Mouse (Mus musculus): ENCODE results near the gene Shroom1. TPM values are rescaled to one million over a fixed set of nuclear protein-coding genes. Genes with fewer than 3 reads are reported as not detected.

Shroom1 gene
- polyA plus RNA-seq, 1 experiment from 2014 or later: 2.6 TPM

DNA sequence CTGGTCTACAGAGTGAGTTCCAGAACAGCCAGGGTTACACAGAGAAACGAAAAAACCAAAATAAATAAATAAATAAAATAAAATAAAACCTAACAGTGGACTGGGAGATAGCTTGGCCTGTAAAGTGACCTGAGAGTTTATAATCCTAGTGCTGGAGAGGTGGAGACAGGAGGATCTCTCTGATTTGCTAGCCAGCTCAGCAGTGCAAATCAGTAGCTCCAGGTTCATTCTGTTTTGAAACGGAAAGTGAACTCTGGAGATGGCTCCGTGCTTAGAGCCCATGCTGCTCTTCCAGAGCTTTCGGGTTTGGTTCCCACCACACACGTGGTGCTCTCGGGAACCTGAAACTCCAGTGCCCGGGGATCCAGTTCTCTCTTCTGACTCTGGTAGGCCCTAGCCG is 9.0 kb upstream of the Shroom1 start:
- H3K4me2 ChIP-seq: no peak overlapping the region
- H3K9ac ChIP-seq: no peak overlapping the region
- H3K27ac ChIP-seq: peak overlapping the region; percentile 1; the same call in 1 of the 2 replicates
- H3K4me3 ChIP-seq: no peak overlapping the region
- H3K9me3 ChIP-seq (replicated peaks): no peaks in the 10 kb centered on the region
- peaks cover 18% of the 10 kb centered on the region for H3K4me1 ChIP-seq (replicated peaks)
- H3K36me3 ChIP-seq: no peaks in the 10 kb centered on the region
- no peaks in the 10 kb centered on the region for H3K27me3 ChIP-seq
- no peak for ATAC-seq (replicated peaks; ENCODE audit: insufficient number of reproducible peaks, insufficient read depth, low FRiP score, low read depth)
- 84% methylated on average over 8 of the region's 8 CpGs for WGBS

DNA sequence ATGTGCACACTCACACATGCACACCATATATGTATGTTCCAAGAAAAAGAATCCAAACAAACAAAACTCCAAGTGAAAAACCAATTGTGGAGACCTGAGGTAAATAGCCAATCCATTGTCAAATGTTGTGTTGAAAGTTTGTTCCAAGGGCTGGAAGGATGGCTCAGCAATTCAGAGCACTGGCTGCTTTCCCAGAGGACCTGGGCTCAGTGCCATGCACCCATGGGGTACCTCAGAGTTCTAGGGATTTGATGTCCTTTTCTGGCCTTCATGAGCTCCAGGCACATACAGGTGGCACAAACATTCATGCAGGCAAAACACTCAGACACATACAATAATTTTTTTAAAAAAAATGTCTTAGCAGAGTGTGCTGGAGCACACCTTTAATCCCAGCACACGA is 8.5 kb upstream of the Shroom1 start:
- Histone ChIP-seq H3K4me3 (no peak overlapping the region), H3K9me3 (replicated peaks) (no peaks in the 10 kb centered on the region), H3K9ac (no peak overlapping the region), H3K27ac (peak overlapping the region; percentile 31), H3K4me1 (replicated peaks) (peaks cover 18% of the 10 kb centered on the region), H3K4me2 (no peak overlapping the region), H3K27me3 (no peaks in the 10 kb centered on the region), H3K36me3 (no peaks in the 10 kb centered on the region)
- 85% methylated on average over 1 of the region's 1 CpGs for WGBS
- peak; percentile 63; the same call in 1 of the 2 replicates for ATAC-seq (replicated peaks; ENCODE audit: insufficient number of reproducible peaks, insufficient read depth, low FRiP score, low read depth)

DNA sequence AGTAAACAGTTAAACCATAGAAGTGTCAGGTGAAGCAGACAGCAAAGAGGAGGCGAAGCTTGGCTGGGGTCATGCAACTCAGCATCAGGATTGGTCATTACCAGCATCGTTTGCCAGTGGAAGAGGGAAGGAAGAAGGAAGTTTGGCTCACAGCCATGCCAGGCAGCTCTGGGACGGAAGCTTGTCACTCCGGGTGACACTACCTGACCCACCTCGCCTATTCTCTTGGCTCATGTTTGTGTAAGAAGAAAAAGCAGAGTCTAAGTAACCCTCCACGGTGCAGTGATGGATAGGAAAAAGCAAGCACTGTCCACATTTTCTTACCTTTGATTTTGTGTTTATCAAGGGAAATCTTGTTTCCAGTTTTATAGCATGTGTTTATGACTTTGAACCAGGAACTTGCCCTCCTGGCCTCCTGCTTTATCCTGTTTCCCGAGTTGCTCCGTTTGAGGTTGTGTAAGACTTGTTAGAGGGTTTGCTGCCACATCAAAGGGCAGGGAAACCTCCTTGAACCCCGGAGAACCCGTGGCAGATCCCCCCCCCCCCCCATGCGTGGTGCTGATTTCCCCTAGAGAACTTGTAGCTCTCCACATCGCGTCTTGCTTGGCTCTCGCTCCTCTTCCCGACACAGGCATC is 6.8 kb upstream of the Shroom1 start:
- Histone ChIP-seq H3K9ac (no peak overlapping the region), H3K27ac (no peak overlapping the region)

DNA sequence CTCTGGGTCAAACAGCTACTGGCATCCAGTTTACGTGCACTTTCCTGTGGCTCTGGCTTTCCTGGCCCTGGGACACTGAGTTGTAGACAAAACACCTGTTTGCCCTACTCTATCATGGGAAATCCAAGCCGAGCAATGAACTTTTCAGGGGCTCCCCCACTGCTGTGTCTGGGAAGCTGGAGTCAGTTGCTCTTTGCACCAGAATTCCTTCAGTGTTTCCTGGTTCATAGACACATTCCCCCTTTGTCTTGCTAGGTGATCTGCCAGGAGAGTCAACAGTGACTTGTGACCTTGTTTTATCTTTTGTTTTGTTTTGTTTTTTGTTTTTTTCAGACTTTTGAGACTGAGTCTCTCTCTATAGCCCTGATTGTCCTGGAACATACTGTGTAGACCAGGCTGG is 5.6 kb upstream of the Shroom1 start:
- H3K36me3 ChIP-seq: no peaks in the 10 kb centered on the region
- H3K9me3 ChIP-seq (replicated peaks): no peaks in the 10 kb centered on the region
- ATAC-seq (replicated peaks; ENCODE audit: insufficient number of reproducible peaks, insufficient read depth, low FRiP score, low read depth): no peak
- WGBS: 68% methylated on average over 2 of the region's 2 CpGs
- H3K4me1 ChIP-seq (replicated peaks): peaks cover 18% of the 10 kb centered on the region
- H3K27me3 ChIP-seq: no peaks in the 10 kb centered on the region
- H3K27ac ChIP-seq: no peak overlapping the region
- no peak overlapping the region for H3K9ac ChIP-seq
- H3K4me2 ChIP-seq: no peak overlapping the region
- H3K4me3 ChIP-seq: no peak overlapping the region

More for the DNA sequence above, 6.8 kb upstream of the Shroom1 start:
- no peak overlapping the region for H3K4me2 ChIP-seq
- no peak overlapping the region for H3K4me3 ChIP-seq
- WGBS: 35% methylated on average over 15 of the region's 15 CpGs
- no peak for ATAC-seq (replicated peaks; ENCODE audit: insufficient number of reproducible peaks, insufficient read depth, low FRiP score, low read depth)
- no peaks in the 10 kb centered on the region for H3K9me3 ChIP-seq (replicated peaks)
- no peaks in the 10 kb centered on the region for H3K27me3 ChIP-seq
- H3K36me3 ChIP-seq: no peaks in the 10 kb centered on the region
- H3K4me1 ChIP-seq (replicated peaks): peaks cover 18% of the 10 kb centered on the region

DNA sequence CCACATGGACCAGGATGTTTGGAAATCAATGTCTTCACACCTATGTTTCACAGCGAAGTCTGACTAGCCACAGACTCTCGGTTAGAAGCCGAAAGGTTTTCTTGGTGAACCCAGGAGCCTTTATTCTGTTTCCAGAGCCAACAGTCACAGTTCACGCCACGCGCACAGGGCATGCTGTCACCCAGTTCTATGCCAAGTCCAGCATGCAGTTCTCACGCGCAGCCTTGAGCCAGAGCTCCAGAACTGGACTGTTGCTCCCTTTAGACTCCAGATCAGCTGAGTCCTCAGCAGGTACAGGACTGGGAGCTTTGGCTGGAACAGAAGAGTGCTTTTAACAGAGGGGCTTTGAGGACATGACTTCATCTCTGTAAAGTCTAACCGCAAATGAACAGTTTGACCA is 4.6 kb upstream of the Shroom1 start:
- no peaks in the 10 kb centered on the region for H3K27me3 ChIP-seq
- H3K27ac ChIP-seq: no peak overlapping the region
- H3K9me3 ChIP-seq (replicated peaks): no peaks in the 10 kb centered on the region
- no peak overlapping the region for H3K9ac ChIP-seq
- ATAC-seq (replicated peaks; ENCODE audit: insufficient number of reproducible peaks, insufficient read depth, low FRiP score, low read depth): no peak
- H3K36me3 ChIP-seq: no peaks in the 10 kb centered on the region
- 95% methylated on average over 9 of the region's 9 CpGs for WGBS
- H3K4me1 ChIP-seq (replicated peaks): peaks cover 22% of the 10 kb centered on the region
- H3K4me2 ChIP-seq: no peak overlapping the region
- H3K4me3 ChIP-seq: no peak overlapping the region

DNA sequence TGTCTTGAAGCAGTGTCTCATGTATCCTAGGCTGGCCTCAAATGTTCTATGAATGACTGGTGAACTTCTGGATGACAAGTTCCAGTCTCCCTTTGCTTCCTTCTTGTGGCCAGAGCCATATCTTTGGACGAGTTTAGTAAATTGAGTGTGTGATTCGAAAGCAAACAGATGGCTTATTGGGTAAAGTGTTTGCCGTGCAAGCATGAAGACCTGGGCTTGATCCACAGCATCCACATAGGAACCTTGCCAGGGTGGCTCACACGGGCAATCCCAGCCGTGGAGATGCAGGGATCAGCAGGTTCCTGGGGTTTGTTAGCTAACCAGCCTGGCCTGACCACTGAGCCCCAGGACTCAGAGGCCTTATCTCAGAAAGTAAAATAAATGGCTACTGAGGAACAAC is 4.0 kb upstream of the Shroom1 start:
- no peak overlapping the region for H3K4me3 ChIP-seq
- H3K9ac ChIP-seq: no peak overlapping the region
- no peak for ATAC-seq (replicated peaks; ENCODE audit: insufficient number of reproducible peaks, insufficient read depth, low FRiP score, low read depth)
- WGBS: 72% methylated on average over 5 of the region's 5 CpGs
- H3K4me2 ChIP-seq: no peak overlapping the region
- no peaks in the 10 kb centered on the region for H3K27me3 ChIP-seq
- no peaks in the 10 kb centered on the region for H3K9me3 ChIP-seq (replicated peaks)
- no peaks in the 10 kb centered on the region for H3K36me3 ChIP-seq
- H3K27ac ChIP-seq: no peak overlapping the region
- H3K4me1 ChIP-seq (replicated peaks): peaks cover 22% of the 10 kb centered on the region

DNA sequence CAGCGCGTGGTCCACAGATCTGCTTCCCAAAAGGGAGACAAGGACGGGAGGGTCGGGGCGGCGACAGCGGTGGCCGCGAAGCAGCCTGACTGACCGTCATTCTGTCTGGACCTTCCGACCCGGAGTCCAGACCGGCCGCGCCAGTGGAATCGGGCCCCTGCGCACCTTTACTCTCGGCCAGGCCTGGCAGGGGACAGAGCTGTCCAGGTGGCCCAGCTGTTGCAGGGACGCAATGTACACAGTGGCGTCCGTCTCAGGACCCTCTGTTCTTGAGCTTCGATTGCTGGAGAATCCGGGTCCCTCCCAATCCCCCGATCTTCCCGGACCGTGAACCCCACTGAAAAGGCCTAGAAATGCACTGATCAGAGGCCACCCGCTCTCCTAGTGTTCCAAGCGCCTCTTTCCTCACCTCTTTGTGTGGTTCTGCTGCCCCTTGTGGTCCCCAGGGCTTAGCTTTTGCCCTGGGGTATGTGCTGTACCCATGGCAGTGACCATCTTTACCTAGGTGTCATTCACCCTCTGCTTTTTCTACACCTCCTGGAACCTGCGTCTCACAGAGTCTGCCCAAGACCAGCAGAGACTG is 458 bp downstream of the Shroom1 start:
- Histone ChIP-seq H3K9me3 (replicated peaks) (no peaks in the 10 kb centered on the region), H3K4me1 (replicated peaks) (peaks cover 5% of the 10 kb centered on the region), H3K4me3 (peak overlapping the region; percentile 63), H3K9ac (peak overlapping the region; percentile 68), H3K27ac (peak overlapping the region; percentile 48; the same call in 1 of the 2 replicates), H3K36me3 (no peaks in the 10 kb centered on the region), H3K27me3 (peaks cover 14% of the 10 kb centered on the region), H3K4me2 (peak overlapping the region; percentile 95)
- WGBS: 8% methylated on average over 29 of the region's 29 CpGs
- ATAC-seq (replicated peaks; ENCODE audit: insufficient number of reproducible peaks, insufficient read depth, low FRiP score, low read depth): peak; percentile 21; the same call in 1 of the 2 replicates

DNA sequence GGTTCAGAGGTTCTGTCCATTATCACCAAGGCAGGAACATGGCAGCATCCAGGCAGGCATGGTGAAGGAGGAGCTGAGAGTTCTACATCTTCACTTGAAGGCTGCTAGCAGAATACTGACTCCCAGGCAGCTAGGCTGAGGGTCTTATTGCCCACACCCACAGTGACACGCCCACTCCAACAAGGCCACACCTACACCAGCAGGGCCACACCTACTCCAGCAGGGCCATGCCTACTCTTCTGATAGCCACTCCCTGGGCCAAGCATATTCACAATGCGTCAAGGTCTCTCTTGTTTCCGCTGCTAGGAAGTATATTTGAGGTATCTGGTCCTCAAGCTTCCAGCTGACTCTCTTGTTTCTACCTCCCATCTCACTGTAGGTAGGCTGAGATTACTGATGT is 2.0 kb downstream of the Shroom1 start:
- H3K27ac ChIP-seq: no peak overlapping the region
- H3K4me1 ChIP-seq (replicated peaks): peaks cover 13% of the 10 kb centered on the region
- ATAC-seq (replicated peaks; ENCODE audit: insufficient number of reproducible peaks, insufficient read depth, low FRiP score, low read depth): no peak
- H3K27me3 ChIP-seq: peaks cover 30% of the 10 kb centered on the region
- H3K9ac ChIP-seq: no peak overlapping the region
- H3K4me2 ChIP-seq: no peak overlapping the region
- no peak overlapping the region for H3K4me3 ChIP-seq
- H3K36me3 ChIP-seq: no peaks in the 10 kb centered on the region
- 75% methylated on average over 3 of the region's 3 CpGs for WGBS
- no peaks in the 10 kb centered on the region for H3K9me3 ChIP-seq (replicated peaks)

DNA sequence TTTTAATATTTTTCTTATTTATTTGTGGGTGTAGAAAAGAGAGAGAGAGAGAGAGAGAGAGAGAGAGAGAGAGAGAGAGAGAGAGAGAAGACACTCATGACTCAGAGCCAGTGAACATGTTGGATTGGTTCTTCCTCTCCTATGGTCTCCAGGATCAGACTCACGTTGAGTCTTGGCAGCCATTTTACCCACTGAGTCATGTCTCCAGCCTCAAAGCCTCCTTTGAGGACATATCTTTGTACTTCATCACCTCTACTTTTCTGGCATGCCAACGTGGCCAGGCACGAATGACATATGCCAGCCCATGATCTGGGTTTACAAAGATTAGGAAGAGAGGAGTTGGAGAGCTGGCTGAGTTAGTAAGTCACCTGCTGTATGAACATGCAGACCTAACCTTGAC is 3.2 kb downstream of the Shroom1 start:
- no peak for ATAC-seq (replicated peaks; ENCODE audit: insufficient number of reproducible peaks, insufficient read depth, low FRiP score, low read depth)
- Histone ChIP-seq H3K4me3 (no peak overlapping the region), H3K4me2 (no peak overlapping the region), H3K27me3 (peaks cover 42% of the 10 kb centered on the region), H3K9ac (no peak overlapping the region), H3K9me3 (replicated peaks) (no peaks in the 10 kb centered on the region; the same call in 1 of the 2 replicates), H3K36me3 (no peaks in the 10 kb centered on the region), H3K4me1 (replicated peaks) (peaks cover 15% of the 10 kb centered on the region), H3K27ac (no peak overlapping the region)
- WGBS: 62% methylated on average over 3 of the region's 3 CpGs

DNA sequence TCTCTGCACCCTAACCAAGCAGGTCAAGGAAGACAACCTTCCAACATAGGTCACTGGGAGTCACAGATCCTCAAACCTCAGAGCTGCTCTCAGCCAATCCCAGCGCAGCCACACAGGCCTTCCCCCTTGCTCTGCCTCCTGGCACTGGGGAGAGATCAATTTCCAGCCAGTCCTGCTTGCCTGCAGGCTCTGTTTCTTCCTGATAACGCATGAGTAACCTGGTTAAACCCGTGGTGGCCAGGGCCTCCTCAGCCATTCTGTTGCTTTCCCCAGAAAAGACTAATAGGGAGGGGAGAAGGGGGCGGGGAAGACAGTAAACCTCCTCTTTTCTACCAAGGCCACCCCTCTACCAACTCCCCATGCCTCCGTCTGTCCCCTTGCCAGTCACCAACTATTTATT is 4.7 kb downstream of the Shroom1 start:
- H3K27me3 ChIP-seq: peaks cover 56% of the 10 kb centered on the region
- 39% methylated on average over 5 of the region's 5 CpGs for WGBS
- H3K4me2 ChIP-seq: no peak overlapping the region
- no peak overlapping the region for H3K27ac ChIP-seq
- H3K9ac ChIP-seq: no peak overlapping the region
- H3K36me3 ChIP-seq: no peaks in the 10 kb centered on the region
- H3K9me3 ChIP-seq (replicated peaks): no peaks in the 10 kb centered on the region; the same call in 1 of the 2 replicates
- ATAC-seq (replicated peaks; ENCODE audit: insufficient number of reproducible peaks, insufficient read depth, low FRiP score, low read depth): no peak
- peaks cover 24% of the 10 kb centered on the region for H3K4me1 ChIP-seq (replicated peaks)
- no peak overlapping the region for H3K4me3 ChIP-seq

DNA sequence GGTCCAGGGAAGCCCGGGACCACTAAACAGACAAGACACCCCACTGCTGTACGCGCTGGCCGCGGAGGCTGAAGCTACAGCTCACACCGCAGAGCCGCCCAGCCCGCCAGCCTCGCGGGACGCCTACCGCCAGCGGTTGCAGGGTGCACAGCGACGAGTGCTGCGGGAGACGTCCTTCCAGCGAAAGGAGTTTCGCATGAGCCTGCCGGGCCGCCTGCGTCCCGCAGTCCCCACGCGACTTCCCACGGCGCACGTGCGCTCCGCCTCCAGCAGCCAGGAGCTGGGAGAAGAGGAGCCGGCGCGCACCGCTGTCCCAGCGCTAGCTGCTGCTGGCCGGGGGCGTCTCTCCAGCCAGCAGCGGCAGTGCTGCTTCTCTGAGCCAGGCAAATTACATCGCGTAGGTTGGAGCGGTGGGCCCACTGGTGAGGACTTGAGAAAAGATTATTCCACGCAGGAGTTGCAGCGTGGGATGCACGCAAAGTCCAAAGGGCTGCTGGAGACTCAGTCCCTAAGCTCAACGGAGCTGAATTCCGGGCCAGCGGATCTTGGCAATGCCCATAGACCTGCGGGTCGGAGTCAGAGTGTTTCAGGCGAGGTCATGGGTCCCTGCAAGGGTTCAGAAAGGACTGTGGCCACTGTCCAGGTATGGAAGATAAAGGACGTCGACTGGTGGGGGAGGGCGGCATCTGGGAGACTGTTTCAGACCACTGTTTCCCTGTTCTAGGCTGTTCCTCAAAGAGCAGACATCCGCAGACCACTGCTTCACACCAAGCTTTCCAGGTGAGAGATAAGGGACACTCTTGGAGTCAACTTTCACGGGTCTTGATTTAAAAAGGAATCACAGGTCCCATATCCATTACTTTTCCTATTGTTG is 6.8 kb downstream of the Shroom1 start:
- peak overlapping the region; percentile 49 for H3K9ac ChIP-seq
- H3K36me3 ChIP-seq: no peaks in the 10 kb centered on the region
- ATAC-seq (replicated peaks; ENCODE audit: insufficient number of reproducible peaks, insufficient read depth, low FRiP score, low read depth): no peak
- H3K27me3 ChIP-seq: peaks cover 66% of the 10 kb centered on the region
- no peaks in the 10 kb centered on the region; the same call in 1 of the 2 replicates for H3K9me3 ChIP-seq (replicated peaks)
- no peak overlapping the region for H3K27ac ChIP-seq
- peaks cover 22% of the 10 kb centered on the region for H3K4me1 ChIP-seq (replicated peaks)
- peak overlapping the region; percentile 53 for H3K4me3 ChIP-seq
- peak overlapping the region; percentile 92 for H3K4me2 ChIP-seq
- 7% methylated on average over 52 of the region's 55 CpGs for WGBS
